Mouse (Mus musculus): ENCODE measurements around the gene Cmah. TPM values are rescaled to one million over a fixed set of nuclear protein-coding genes. Genes with fewer than 3 reads are reported as not detected.

Cmah gene
- total RNA-seq, 2 experiments from 2014 or later: 3.6 TPM

DNA sequence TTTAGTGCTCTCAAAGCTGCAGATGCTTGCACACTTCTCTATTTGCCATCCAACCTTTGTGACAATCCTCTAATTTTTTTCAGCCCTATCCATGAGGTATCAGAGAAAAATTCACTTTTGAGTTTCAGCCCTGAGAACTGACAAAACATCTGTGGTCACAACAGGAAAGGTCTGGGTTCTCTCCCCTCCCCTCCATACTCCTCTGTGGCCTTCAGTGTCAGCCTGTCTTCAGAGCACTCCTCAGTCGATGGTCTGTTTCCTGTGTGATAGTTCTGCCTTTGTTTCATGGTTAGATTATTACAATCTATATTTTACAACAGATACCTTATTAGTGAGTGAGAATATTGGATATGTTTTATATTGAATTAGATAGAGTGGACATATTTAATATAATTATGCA lies 184.2 kb downstream of the Cmah start:
- no peak for DNase-seq (ENCODE audit: low spot score in 2 of 2)

- no peak for DNase-seq (ENCODE audit: low spot score in 2 of 2)
These were observed 184.8 kb downstream of the Cmah start for GRCm38 (mm10) chr13:24511932-24512520.

DNA sequence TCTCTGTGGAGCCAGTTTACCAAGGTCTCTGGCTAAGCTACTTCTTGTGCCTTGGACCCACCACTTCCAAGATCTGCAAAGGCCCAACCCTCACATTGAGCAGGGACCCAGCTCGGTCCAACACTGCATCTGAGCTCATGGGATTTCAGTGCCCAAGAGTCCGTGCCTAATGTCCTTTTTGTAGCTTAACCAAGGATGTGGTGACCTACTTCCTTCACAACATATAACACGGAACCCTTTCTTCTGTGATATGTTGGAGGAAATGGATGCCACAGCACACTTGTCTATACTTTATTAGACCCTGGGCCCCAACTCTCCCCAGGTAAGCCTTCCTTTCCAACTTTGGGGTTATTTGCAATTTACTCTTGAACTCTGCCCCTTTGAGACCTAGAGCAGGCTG lies 186.5 kb downstream of the Cmah start:
- DNase-seq (ENCODE audit: low spot score in 2 of 2): no peak

DNA sequence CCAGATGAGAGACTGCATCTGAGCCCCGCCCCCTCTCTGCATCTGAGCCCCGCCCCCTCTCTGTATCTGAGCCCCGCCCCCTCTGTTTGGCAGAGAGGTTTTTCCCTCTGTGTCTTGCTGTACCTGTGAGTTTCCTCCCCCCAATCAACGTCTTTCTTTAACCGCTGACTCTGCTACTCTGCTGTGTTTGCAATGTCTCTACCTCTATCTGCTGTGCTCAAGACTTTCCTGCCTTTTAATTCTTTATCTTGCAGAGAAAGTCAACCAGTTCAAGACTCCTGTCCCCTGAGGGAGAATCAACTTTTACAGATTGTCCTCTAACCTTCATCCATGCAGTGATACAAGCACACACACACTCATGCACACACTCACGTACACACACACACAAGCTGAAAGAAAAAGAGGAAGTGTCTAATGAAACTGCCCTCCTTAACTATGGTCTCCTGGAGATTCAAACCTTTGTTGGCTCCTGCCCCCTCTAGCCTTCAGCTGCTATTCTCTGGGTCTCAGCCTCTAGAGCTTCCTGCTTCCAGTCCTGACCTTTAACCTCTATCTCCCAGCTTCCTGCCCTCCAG lies 188.0 kb downstream of the Cmah start:
- no peak for DNase-seq (ENCODE audit: low spot score in 2 of 2)

GRCm38 (mm10) chr13:24517757-24518156 lies 190.6 kb downstream of the Cmah start:
- DNase-seq (ENCODE audit: low spot score in 2 of 2): no peak

DNA sequence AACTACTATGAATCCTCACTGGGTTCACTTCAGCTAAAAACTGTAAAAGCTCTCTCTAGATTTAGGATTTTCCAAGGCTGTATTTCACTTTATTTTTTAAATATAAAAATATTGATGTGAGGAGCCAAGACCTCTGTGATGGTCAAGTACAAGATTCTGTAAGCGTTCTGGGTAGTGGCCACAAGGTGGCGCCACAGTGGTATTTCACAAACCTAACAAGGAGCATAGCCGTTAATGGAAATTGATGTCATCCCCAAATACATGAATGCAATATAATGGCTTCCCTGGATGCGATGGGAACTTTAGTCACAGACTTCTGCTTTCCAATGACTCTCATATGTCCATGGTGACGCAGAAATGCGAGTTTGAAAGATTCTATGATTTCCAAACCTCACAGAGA lies 191.7 kb downstream of the Cmah start:
- DNase-seq (ENCODE audit: low spot score in 2 of 2): peak in 1 of 2 experiments; percentile 35

- DNase-seq (ENCODE audit: low spot score in 2 of 2): no peak
These were observed 192.9 kb downstream of the Cmah start for GRCm38 (mm10) chr13:24519976-24520647.

- DNase-seq (ENCODE audit: low spot score in 2 of 2): no peak
These were observed 193.6 kb downstream of the Cmah start for GRCm38 (mm10) chr13:24520796-24521195.

DNA sequence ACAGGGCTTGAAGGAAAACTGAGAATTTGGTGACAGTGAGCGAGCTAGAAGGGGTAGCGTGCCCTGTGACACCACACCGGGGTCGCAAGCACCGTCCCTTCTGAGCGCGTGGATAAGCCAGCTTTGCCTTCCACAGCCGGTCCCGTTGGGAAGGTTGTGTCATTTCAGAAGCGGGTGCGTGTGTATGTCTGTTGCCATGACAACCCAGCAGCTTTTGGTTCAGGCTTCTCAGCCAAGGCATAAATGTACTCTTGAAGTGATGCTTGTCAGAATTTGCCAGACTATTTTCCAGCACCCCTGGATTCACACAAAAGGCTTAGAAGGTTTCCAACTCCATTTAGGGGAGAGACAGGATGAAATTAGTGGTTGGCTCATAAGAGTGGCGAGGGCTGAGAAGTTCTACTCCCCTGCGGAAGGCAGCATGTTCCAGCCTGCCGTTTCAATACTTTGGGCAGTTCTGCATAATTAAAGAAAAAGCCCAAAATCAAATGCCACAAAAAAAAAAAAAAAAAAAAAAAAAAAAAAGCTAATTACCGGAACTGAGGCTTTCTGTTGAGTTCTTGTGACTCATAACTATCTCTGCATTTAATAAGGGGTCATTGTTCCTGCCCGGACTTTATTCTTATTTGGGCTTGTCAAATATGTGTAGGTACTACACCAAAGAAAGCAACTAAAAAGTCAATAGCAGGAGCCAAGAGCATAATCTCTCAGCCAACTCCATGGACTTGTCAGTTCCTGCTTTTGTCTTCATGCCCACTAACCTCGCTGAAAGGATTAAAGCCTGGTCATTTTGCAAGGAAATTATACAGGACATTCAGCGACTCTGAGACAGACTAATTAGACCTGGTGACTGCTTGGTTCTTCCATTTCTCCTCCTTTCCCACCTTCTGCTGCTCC lies 194.5 kb downstream of the Cmah start:
- DNase-seq (ENCODE audit: low spot score in 2 of 2): no peak

DNA sequence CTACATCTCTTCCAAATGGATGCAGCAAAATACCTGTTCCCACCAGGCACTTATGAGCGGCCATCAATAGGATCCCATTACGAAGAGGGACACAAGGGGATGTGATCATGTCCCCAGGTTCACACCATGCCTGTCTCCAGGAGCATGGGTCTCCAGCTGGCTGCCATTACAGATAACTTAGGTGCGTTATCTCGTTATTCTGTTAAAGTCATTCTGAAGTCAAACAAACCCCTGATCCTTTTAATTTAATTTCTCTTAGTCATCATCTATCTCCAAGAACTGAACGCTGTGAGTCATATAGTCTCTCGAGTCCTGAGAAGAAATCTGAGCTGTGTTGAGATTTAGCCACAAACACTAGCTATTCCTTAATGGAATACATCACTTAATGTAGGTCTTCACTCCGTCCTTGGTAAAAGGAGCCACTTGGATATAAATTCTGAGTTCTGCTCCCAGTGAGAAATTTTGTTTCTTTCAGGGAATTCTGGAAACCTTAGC lies 195.2 kb downstream of the Cmah start:
- no peak for DNase-seq (ENCODE audit: low spot score in 2 of 2)

GRCm38 (mm10) chr13:24523587-24524221 lies 196.5 kb downstream of the Cmah start:
- DNase-seq (ENCODE audit: low spot score in 2 of 2): no peak

- DNase-seq (ENCODE audit: low spot score in 2 of 2): no peak
These were observed 197.3 kb downstream of the Cmah start for GRCm38 (mm10) chr13:24524468-24524867.

DNA sequence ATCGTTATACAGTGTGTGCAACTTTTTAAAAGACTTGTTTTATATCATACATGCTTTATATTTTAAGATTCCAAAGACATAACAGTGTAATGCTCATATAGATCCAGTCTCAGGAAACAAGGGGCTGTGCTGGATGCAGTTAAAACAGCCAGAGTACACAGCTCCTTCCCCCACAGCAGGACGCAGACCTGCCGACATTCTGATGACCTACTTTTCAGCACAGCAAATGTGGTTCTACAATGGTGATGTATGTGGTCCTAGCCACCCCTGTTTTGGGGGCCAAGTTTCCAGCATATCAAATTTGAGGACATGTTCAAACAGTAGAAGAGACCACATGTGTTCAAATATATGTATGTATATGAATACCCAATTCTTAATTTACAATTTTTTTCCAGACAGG lies 198.3 kb downstream of the Cmah start:
- DNase-seq (ENCODE audit: low spot score in 2 of 2): no peak

DNA sequence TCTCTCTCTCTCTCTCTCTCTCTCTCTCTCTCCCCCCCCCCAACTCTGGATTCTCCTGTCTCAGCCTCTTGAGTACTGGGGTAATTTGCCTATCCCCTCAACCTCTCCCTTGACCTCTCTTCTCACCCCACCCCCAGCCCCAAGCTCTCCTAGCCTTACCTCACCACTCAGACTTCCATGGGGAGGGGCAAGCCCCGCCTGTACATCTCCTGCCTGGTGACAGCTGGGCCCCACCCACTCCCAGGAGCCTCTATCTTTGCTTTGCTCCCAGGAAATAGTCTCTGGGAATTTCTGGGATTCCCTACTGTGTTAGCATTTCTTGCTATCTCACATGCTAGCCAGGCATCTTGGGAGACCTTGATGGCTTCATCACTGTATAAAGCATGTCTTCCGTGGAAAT lies 199.7 kb downstream of the Cmah start:
- DNase-seq (ENCODE audit: low spot score in 2 of 2): no peak

Other genes starting within 250 kb of the Cmah start
- 1 to 10 TPM; 5.4 to 6.6 TPM for gene Carmil1, start 46.6 kb upstream of the Cmah start, total RNA-seq (2021)

Measured in gastrocnemius, postnatal 4 days (tissue).